Mouse (Mus musculus) cerebellum, adult 2 months (tissue): Measurements from ENCODE around the gene Galnt15. TPM values are rescaled to one million over a fixed set of nuclear protein-coding genes. Genes with fewer than 3 reads are reported as not detected.

Source experiments
- DNase-seq, 2 experiments: peaks; one replicate each; pipeline ENCODE4 v3.0.0; 2021
- H3K27ac ChIP-seq: fragments of 200-500 bp; 2 replicates; pipeline ENCODE4 v1.5.1; 2012; ENCODE audit warnings: low read length, control low read depth, inconsistent platforms; ENCODE audit not compliant: insufficient read depth
- H3K27me3 ChIP-seq: fragments of 200-500 bp; 2 replicates; pipeline ENCODE4 v1.6.1; 2012; ENCODE audit warnings: inconsistent platforms, mild to moderate bottlenecking, low read length, moderate library complexity; ENCODE audit not compliant: control insufficient read depth, insufficient read depth
- H3K4me1 ChIP-seq: fragments of 200-500 bp; 2 replicates; pipeline ENCODE4 v1.6.1; 2011; ENCODE audit warnings: low read length; ENCODE audit not compliant: control insufficient read depth, insufficient read depth
- H3K4me3 ChIP-seq: fragments of 200-500 bp; replicated peaks from 2 replicates; pipeline ENCODE3; 2011; ENCODE audit warnings: mild to moderate bottlenecking, low read depth, low read length, control low read depth; ENCODE audit not compliant: insufficient read depth
- CTCF ChIP-seq: fragments of 200-500 bp; IDR thresholded peaks from 2 replicates; pipeline ENCODE4 v1.5.1; 2011; ENCODE audit warnings: low read depth, mild to moderate bottlenecking, control low read depth, low read length, moderate library complexity, borderline replicate concordance; ENCODE audit not compliant: insufficient read depth
- POLR2A ChIP-seq: fragments of 200-500 bp; IDR thresholded peaks from 2 replicates; pipeline ENCODE4 v1.6.1; 2011; ENCODE audit warnings: low read length, control low read depth, borderline replicate concordance; ENCODE audit not compliant: insufficient read depth
- WGBS: fragments of 180-500 bp; shearing (Covaris S2); methylation state at CpG from one replicate; pipeline ENCODE4 v1.1.7; 2018; 5-methylcytosine and 5-hydroxymethylcytosine counted together
- polyA plus RNA-seq: library from polyadenylated mRNA; depleted of rRNA; stranded (reverse); fragments of >200 nt; gene quantifications from 2 replicates; pipeline ENCODE4 v1.2.3, GENCODE M21; 2012

The Galnt15 gene
- polyA plus RNA-seq, 1 experiment: 14.5 TPM

- WGBS: 20% methylated on average over 4 of the region's 4 CpGs
- DNase-seq: peak; percentile 52 to 75
- no peak overlapping the region for H3K4me3 ChIP-seq
- TF ChIP-seq CTCF (no peak), POLR2A (no peak)
- no peak overlapping the region for H3K27ac ChIP-seq
- H3K27me3 ChIP-seq: no peaks in the 10 kb centered on the region
- peaks cover 21% of the 10 kb centered on the region for H3K4me1 ChIP-seq
Observed at GRCm38 (mm10) chr14:32023891-32024290, 4.9 kb upstream of the Galnt15 start.

DNA sequence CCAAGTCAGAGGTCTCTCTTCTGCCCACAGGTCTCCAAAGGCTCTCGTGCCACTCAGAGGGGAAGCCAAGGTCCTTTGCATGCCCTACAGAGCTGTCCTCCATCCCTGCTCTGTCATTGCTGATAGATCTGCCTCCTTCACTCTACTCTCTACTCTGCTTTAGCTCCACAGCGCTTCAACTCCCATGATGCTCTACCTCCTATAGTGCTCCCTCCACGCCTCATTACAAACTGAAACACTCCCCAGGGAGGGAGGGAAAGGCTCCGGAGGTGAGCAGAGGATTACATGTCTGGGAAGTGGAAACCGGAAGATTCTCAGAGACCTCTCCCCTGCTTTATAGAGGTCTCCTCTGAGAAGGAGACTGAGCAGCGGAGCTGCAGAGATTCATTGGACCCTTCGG lies 1.6 kb upstream of the Galnt15 start:
- DNase-seq: no peak
- TF ChIP-seq CTCF (no peak), POLR2A (no peak)
- no peaks in the 10 kb centered on the region for H3K27me3 ChIP-seq
- H3K4me1 ChIP-seq: peaks cover 30% of the 10 kb centered on the region
- WGBS: 90% methylated on average over 7 of the region's 7 CpGs
- no peak overlapping the region for H3K4me3 ChIP-seq
- no peak overlapping the region for H3K27ac ChIP-seq

DNA sequence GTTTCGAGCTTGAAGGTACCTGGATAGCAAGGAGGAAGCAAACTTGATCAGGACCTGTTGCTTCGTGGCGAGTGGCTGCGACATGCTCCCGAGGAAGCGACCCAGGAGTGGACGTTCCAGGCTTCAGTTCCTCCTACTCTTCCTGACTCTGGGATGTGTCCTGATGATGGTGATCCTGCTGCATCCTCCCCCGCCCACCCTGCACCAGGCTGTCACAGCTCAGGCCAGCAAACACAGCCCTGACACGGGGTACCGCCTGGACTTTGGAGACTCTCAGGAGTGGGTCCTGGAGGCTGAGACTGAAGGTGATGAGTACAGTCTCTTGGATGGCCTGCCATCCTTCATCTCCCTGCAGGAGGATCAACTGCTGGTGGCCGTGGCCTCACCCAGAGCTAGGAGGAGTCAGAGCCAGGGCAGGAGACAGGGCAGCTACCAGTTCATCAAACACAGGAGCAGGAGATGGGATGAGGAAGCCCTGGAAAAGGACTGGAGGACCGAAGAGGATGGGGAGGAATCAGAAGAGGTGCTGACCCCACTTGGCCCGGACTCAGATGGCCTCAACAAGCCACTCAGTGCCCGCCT lies 713 bp downstream of the Galnt15 start:
- H3K27ac ChIP-seq: peak overlapping the region; percentile 30
- peaks cover 38% of the 10 kb centered on the region for H3K4me1 ChIP-seq
- peak; percentile 56 to 63 for DNase-seq
- no peak for TF ChIP-seq POLR2A
- TF ChIP-seq CTCF: no peak
- H3K4me3 ChIP-seq: peak overlapping the region; percentile 57
- 18% methylated on average over 14 of the region's 14 CpGs for WGBS
- no peaks in the 10 kb centered on the region for H3K27me3 ChIP-seq

DNA sequence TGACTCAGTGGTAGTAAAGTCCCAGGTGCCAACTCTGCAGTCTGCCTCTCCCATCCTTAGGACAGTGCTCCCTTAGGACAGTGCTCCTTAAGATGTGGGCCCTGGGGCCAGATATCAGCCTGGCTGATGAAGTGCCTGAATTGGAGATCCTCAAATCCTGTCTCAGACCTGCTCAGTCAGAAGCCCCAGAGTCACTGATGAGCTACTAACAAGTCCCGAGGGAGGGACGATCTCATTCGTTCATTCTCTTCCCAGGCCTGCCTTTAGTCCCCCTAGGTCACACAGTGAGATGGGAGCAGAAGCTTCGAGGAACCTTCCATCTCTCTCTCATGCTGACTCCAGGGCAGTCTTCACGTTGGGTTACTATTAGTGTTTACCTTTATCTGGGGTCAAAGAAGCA lies 1.3 kb downstream of the Galnt15 start:
- Histone ChIP-seq H3K4me1 (peaks cover 38% of the 10 kb centered on the region), H3K27ac (peak overlapping the region; percentile 30), H3K27me3 (no peaks in the 10 kb centered on the region), H3K4me3 (peak overlapping the region; percentile 57)
- TF ChIP-seq CTCF (no peak), POLR2A (no peak)
- DNase-seq: no peak
- WGBS: 23% methylated on average over 5 of the region's 5 CpGs

- H3K4me3 ChIP-seq: peak overlapping the region; percentile 37
- peak; percentile 86 for DNase-seq
- WGBS: 2% methylated on average over 4 of the region's 4 CpGs
- H3K4me1 ChIP-seq: peaks cover 33% of the 10 kb centered on the region
- H3K27ac ChIP-seq: no peak overlapping the region
- TF ChIP-seq POLR2A: no peak
- TF ChIP-seq CTCF: peak; percentile 95
- no peaks in the 10 kb centered on the region for H3K27me3 ChIP-seq
Observed at GRCm38 (mm10) chr14:32032522-32032921, 3.7 kb downstream of the Galnt15 start.

- no peak overlapping the region for H3K4me3 ChIP-seq
- DNase-seq: no peak
- H3K27ac ChIP-seq: no peak overlapping the region
- WGBS: 70% methylated on average over 5 of the region's 5 CpGs
- peaks cover 23% of the 10 kb centered on the region for H3K4me1 ChIP-seq
- TF ChIP-seq CTCF (no peak), POLR2A (no peak)
- H3K27me3 ChIP-seq: no peaks in the 10 kb centered on the region
Observed at GRCm38 (mm10) chr14:32036482-32036881, 7.7 kb downstream of the Galnt15 start.

- peak in 1 of 2 experiments; percentile 56 for DNase-seq
- 52% methylated on average over 8 of the region's 8 CpGs for WGBS
- H3K4me1 ChIP-seq: peaks cover 16% of the 10 kb centered on the region
- no peaks in the 10 kb centered on the region for H3K27me3 ChIP-seq
- TF ChIP-seq CTCF: no peak
- TF ChIP-seq POLR2A: no peak
- H3K4me3 ChIP-seq: no peak overlapping the region
- H3K27ac ChIP-seq: no peak overlapping the region
Observed at GRCm38 (mm10) chr14:32037661-32038252, 9.0 kb downstream of the Galnt15 start.

GRCm38 (mm10) chr14:32042108-32042507 lies 13.3 kb downstream of the Galnt15 start:
- H3K27me3 ChIP-seq: no peaks in the 10 kb centered on the region
- no peak for TF ChIP-seq CTCF
- TF ChIP-seq POLR2A: no peak
- no peak for DNase-seq
- H3K4me1 ChIP-seq: peaks cover 5% of the 10 kb centered on the region
- no peak overlapping the region for H3K27ac ChIP-seq
- 50% methylated on average over 5 of the region's 5 CpGs for WGBS
- H3K4me3 ChIP-seq: no peak overlapping the region
